Mouse (Mus musculus): ENCODE results near the gene Mettl7a1. TPM values are rescaled to one million over a fixed set of nuclear protein-coding genes. Genes with fewer than 3 reads are reported as not detected.
A peak's percentile ranks its signal among the peaks of the same experiment; 100 is the strongest.
"Not testable (repeated sequence)": the region's sequence is repeated elsewhere in the genome, so short reads cannot be mapped to it uniquely, and the experiment has no call there.

The Mettl7a1 gene
- 1.9 and 3.0 TPM in 2 replicates for polyA plus RNA-seq (2014; fragmentation: Nextera tagmentation; extraction: Ambion mirVana)

GRCm38 (mm10) chr15:100304019-100304991 lies at the start of gene Mettl7a1:
TSS of gene Mettl7a1 (plus strand) at chr15:100304140.
- Histone ChIP-seq H3K9ac (ENCODE audit: low read length) (peak within 1 kb of the TSS; percentile 59), H3K4me1 (ENCODE audit: control insufficient read depth, insufficient read depth, low read length) (no peaks in the 10 kb centered on the region), H3K9me3 (ENCODE audit: control insufficient read depth, low read length) (no peaks in the 10 kb centered on the region), H3K4me2 (ENCODE audit: low read depth, severe bottlenecking) (peak within 1 kb of the TSS; percentile 70), H3K4me3 (ENCODE audit: low read depth, low read length) (peak within 1 kb of the TSS; percentile 43), H3K36me3 (ENCODE audit: control insufficient read depth, insufficient read depth, low read length) (no peaks in the 10 kb centered on the region), H3K27ac (replicated peaks; ENCODE audit: low read depth, low read length) (no peak within 1 kb of the TSS), H3K27me3 (ENCODE audit: control insufficient read depth, insufficient read depth, low read length) (no peaks in the 10 kb centered on the region)
- ATAC-seq (ENCODE audit: insufficient number of reproducible peaks, low FRiP score, low TSS enrichment, low read depth) = peak; percentile 67; the same call in 1 of the 2 replicates
- WGBS = 5% methylated on average over 22 of the region's 30 CpGs
- peak; percentile 72 for DNase-seq (ENCODE audit: low spot score)

GRCm38 (mm10) chr15:100256386-100256785 lies 47.6 kb upstream of the Mettl7a1 start:
- peaks cover 24% of the 10 kb centered on the region for H3K36me3 ChIP-seq (ENCODE audit: control insufficient read depth, insufficient read depth, low read length)
- no peak overlapping the region for H3K4me2 ChIP-seq (ENCODE audit: low read depth, severe bottlenecking)
- no peaks in the 10 kb centered on the region for H3K9me3 ChIP-seq (ENCODE audit: control insufficient read depth, low read length)
- no peak overlapping the region for H3K4me3 ChIP-seq (ENCODE audit: low read depth, low read length)
- DNase-seq (ENCODE audit: low spot score) (no peak), ATAC-seq (ENCODE audit: insufficient number of reproducible peaks, low FRiP score, low TSS enrichment, low read depth) (no peak)
- H3K27me3 ChIP-seq (ENCODE audit: control insufficient read depth, insufficient read depth, low read length) = no peaks in the 10 kb centered on the region
- no peak overlapping the region for H3K27ac ChIP-seq (replicated peaks; ENCODE audit: low read depth, low read length)
- WGBS = 91% methylated on average over 6 of the region's 6 CpGs
- H3K9ac ChIP-seq (ENCODE audit: low read length) = no peak overlapping the region
- no peaks in the 10 kb centered on the region for H3K4me1 ChIP-seq (ENCODE audit: control insufficient read depth, insufficient read depth, low read length)

GRCm38 (mm10) chr15:100257305-100257704 lies 46.6 kb upstream of the Mettl7a1 start:
- ATAC-seq (ENCODE audit: insufficient number of reproducible peaks, low FRiP score, low TSS enrichment, low read depth) = no peak
- Histone ChIP-seq H3K4me1 (ENCODE audit: control insufficient read depth, insufficient read depth, low read length) (no peaks in the 10 kb centered on the region), H3K27ac (replicated peaks; ENCODE audit: low read depth, low read length) (no peak overlapping the region), H3K4me2 (ENCODE audit: low read depth, severe bottlenecking) (no peak overlapping the region), H3K36me3 (ENCODE audit: control insufficient read depth, insufficient read depth, low read length) (peaks cover 19% of the 10 kb centered on the region), H3K4me3 (ENCODE audit: low read depth, low read length) (no peak overlapping the region), H3K9ac (ENCODE audit: low read length) (no peak overlapping the region), H3K9me3 (ENCODE audit: control insufficient read depth, low read length) (no peaks in the 10 kb centered on the region), H3K27me3 (ENCODE audit: control insufficient read depth, insufficient read depth, low read length) (no peaks in the 10 kb centered on the region)
- 88% methylated on average over 5 of the region's 5 CpGs for WGBS
- DNase-seq (ENCODE audit: low spot score) = no peak

DNA sequence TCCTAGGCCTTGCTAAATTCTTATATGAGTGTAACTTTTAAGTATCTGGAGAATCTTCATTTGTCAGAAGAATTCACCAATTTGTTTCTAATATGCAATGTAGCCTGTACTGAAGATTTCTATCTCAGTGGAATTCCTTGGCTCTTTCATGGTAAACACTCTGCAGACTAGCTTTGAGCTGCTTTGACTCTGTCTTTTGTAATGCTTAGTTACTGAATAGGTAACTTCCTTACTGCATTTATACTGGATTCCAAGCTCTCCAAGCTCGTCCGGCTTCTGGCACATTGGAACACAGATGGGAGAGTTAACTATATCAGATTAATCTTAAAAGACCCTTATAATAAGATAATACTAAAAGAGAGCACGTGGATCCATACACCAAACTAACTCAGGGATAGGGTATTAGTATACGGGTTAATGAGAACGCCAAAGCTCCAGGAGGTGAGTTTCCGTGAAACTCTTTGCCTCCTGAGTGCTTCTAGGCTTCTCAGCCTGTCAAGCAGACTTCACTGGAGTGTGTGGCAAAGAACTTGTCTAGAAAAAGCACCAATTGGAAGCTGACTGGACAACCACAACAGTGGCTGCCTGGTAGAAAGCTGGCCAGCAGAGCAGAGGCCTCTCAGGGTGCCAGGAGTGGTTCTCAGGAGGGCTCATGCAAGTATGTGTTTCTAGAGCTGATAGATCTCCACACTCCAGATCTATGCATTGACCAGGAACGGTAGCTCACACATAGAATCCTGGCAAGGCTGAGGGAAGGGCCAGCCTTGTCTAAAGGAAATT lies 45.1 kb upstream of the Mettl7a1 start:
- Histone ChIP-seq H3K4me2 (ENCODE audit: low read depth, severe bottlenecking) (no peak overlapping the region), H3K36me3 (ENCODE audit: control insufficient read depth, insufficient read depth, low read length) (peaks cover 17% of the 10 kb centered on the region), H3K4me3 (ENCODE audit: low read depth, low read length) (no peak overlapping the region), H3K9me3 (ENCODE audit: control insufficient read depth, low read length) (no peaks in the 10 kb centered on the region), H3K4me1 (ENCODE audit: control insufficient read depth, insufficient read depth, low read length) (no peaks in the 10 kb centered on the region), H3K9ac (ENCODE audit: low read length) (no peak overlapping the region), H3K27me3 (ENCODE audit: control insufficient read depth, insufficient read depth, low read length) (no peaks in the 10 kb centered on the region), H3K27ac (replicated peaks; ENCODE audit: low read depth, low read length) (no peak overlapping the region)
- DNase-seq (ENCODE audit: low spot score) (no peak), ATAC-seq (ENCODE audit: insufficient number of reproducible peaks, low FRiP score, low TSS enrichment, low read depth) (no peak)
- WGBS = 93% methylated on average over 7 of the region's 7 CpGs

- ATAC-seq (ENCODE audit: insufficient number of reproducible peaks, low FRiP score, low TSS enrichment, low read depth); H3K27me3 ChIP-seq (ENCODE audit: control insufficient read depth, insufficient read depth, low read length); H3K9ac ChIP-seq (ENCODE audit: low read length); H3K4me1 ChIP-seq (ENCODE audit: control insufficient read depth, insufficient read depth, low read length); H3K27ac ChIP-seq (replicated peaks; ENCODE audit: low read depth, low read length); H3K9me3 ChIP-seq (ENCODE audit: control insufficient read depth, low read length); H3K4me3 ChIP-seq (ENCODE audit: low read depth, low read length); DNase-seq (ENCODE audit: low spot score); H3K4me2 ChIP-seq (ENCODE audit: low read depth, severe bottlenecking): not testable (repeated sequence)
- WGBS = 92% methylated on average over 6 of the region's 7 CpGs
- peaks cover 10% of the 10 kb centered on the region for H3K36me3 ChIP-seq (ENCODE audit: control insufficient read depth, insufficient read depth, low read length)
These were observed 43.6 kb upstream of the Mettl7a1 start for GRCm38 (mm10) chr15:100260351-100260750.

- Histone ChIP-seq H3K4me3 (ENCODE audit: low read depth, low read length) (no peak overlapping the region), H3K36me3 (ENCODE audit: control insufficient read depth, insufficient read depth, low read length) (0 out of 2 replicates have a peak, but pooled peaks cover 5% of the 10 kb centered on the region), H3K27me3 (ENCODE audit: control insufficient read depth, insufficient read depth, low read length) (no peaks in the 10 kb centered on the region), H3K9me3 (ENCODE audit: control insufficient read depth, low read length) (no peaks in the 10 kb centered on the region), H3K27ac (replicated peaks; ENCODE audit: low read depth, low read length) (no peak overlapping the region), H3K4me2 (ENCODE audit: low read depth, severe bottlenecking) (no peak overlapping the region), H3K4me1 (ENCODE audit: control insufficient read depth, insufficient read depth, low read length) (no peaks in the 10 kb centered on the region), H3K9ac (ENCODE audit: low read length) (no peak overlapping the region)
- WGBS = 33% methylated on average over 4 of the region's 4 CpGs
- ATAC-seq (ENCODE audit: insufficient number of reproducible peaks, low FRiP score, low TSS enrichment, low read depth) (no peak), DNase-seq (ENCODE audit: low spot score) (peak; percentile 21)
These were observed 40.6 kb upstream of the Mettl7a1 start for GRCm38 (mm10) chr15:100263246-100263905.

GRCm38 (mm10) chr15:100265586-100266325 lies 38.2 kb upstream of the Mettl7a1 start:
- DNase-seq (ENCODE audit: low spot score) (no peak), ATAC-seq (ENCODE audit: insufficient number of reproducible peaks, low FRiP score, low TSS enrichment, low read depth) (no peak)
- no peak overlapping the region for H3K27ac ChIP-seq (replicated peaks; ENCODE audit: low read depth, low read length)
- H3K27me3 ChIP-seq (ENCODE audit: control insufficient read depth, insufficient read depth, low read length) = no peaks in the 10 kb centered on the region
- WGBS = 87% methylated on average over 4 of the region's 5 CpGs
- no peaks in the 10 kb centered on the region for H3K4me1 ChIP-seq (ENCODE audit: control insufficient read depth, insufficient read depth, low read length)
- H3K4me2 ChIP-seq (ENCODE audit: low read depth, severe bottlenecking) = no peak overlapping the region
- no peak overlapping the region for H3K9ac ChIP-seq (ENCODE audit: low read length)
- no peaks in the 10 kb centered on the region for H3K36me3 ChIP-seq (ENCODE audit: control insufficient read depth, insufficient read depth, low read length)
- no peaks in the 10 kb centered on the region for H3K9me3 ChIP-seq (ENCODE audit: control insufficient read depth, low read length)
- H3K4me3 ChIP-seq (ENCODE audit: low read depth, low read length) = no peak overlapping the region

Measured in limb, embryonic 11.5 days (tissue).